In genomic region chr2:27245947-27246346, GRCm38 (mm10) we compare ENCODE assay signal across 12 mouse cellular contexts. TPM values are rescaled to one million over a fixed set of nuclear protein-coding genes. Genes with fewer than 3 reads are reported as not detected.
A peak's percentile ranks its signal among the peaks of the same experiment; 100 is the strongest.
DNase-seq lines count a peak whose midpoint lies in the region; ATAC-seq and TF ChIP-seq lines count a peak whose summit lies in the region.
"Had no signal": no experiment of that assay in that cellular context is flagged by ENCODE, and none has a peak within 500 bp of the region (broad histone marks: within the 10 kb centered on the region; RNA-seq: fewer than 3 reads in every experiment).

No protein-coding gene starts in this region.

- H3K4me1 ChIP-seq in hindbrain, postnatal 0 days (ENCODE audit: insufficient read depth, low read length): peaks cover 15% of the 10 kb centered on the region
- H3K4me1 ChIP-seq in hindbrain, embryonic 13.5 days (replicated peaks): peaks cover 13% of the 10 kb centered on the region; the same call in 1 of the 2 replicates
- peaks cover 34% of the 10 kb centered on the region for H3K4me1 ChIP-seq in lung, embryonic 15.5 days
- peaks cover 9% of the 10 kb centered on the region; the same call in 1 of the 2 replicates for H3K4me1 ChIP-seq in liver, embryonic 12.5 days
- no peaks in the 10 kb centered on the region; the same call in none of the 2 replicates for H3K4me1 ChIP-seq in stomach, postnatal 0 days (replicated peaks; ENCODE audit: control insufficient read depth, insufficient read depth)

- no peak for TF ChIP-seq CTCF in hindbrain, postnatal 0 days (IDR thresholded peaks at IDR 0.05; ENCODE audit: low read depth)
- no peak for TF ChIP-seq CTCF in stomach, postnatal 0 days (IDR thresholded peaks at IDR 0.05; ENCODE audit: low read depth)

- no peak overlapping the region for H3K9ac ChIP-seq in hindbrain, postnatal 0 days (replicated peaks; ENCODE audit: low read length)
- no peak overlapping the region for H3K9ac ChIP-seq in hindbrain, embryonic 13.5 days
- H3K9ac ChIP-seq in lung, embryonic 15.5 days: peak overlapping the region; percentile 20; the same call in 1 of the 2 replicates
- peak overlapping the region; percentile 27; the same call in 1 of the 2 replicates for H3K9ac ChIP-seq in liver, embryonic 12.5 days
- peak overlapping the region; percentile 0; the same call in 1 of the 2 replicates for H3K9ac ChIP-seq in stomach, postnatal 0 days (ENCODE audit: low read length)

- 57% methylated on average over 7 of the region's 7 CpGs for WGBS in hindbrain, postnatal 0 days
- WGBS in hindbrain, embryonic 13.5 days: 66% methylated on average over 7 of the region's 7 CpGs
- WGBS in lung, embryonic 15.5 days: 61% methylated on average over 7 of the region's 7 CpGs
- 44% methylated on average over 7 of the region's 7 CpGs for WGBS in liver, embryonic 12.5 days (ENCODE audit: insufficient replicate concordance)
- 58% methylated on average over 7 of the region's 7 CpGs for WGBS in stomach, postnatal 0 days

- no peak overlapping the region for H3K4me3 ChIP-seq in hindbrain, postnatal 0 days (ENCODE audit: low read length)
- H3K4me3 ChIP-seq in hindbrain, embryonic 13.5 days: no peak overlapping the region
- H3K4me3 ChIP-seq in lung, embryonic 15.5 days: no peak overlapping the region
- peak overlapping the region; percentile 4 for H3K4me3 ChIP-seq in liver, embryonic 12.5 days
- no peak overlapping the region for H3K4me3 ChIP-seq in stomach, postnatal 0 days (ENCODE audit: low read depth, low read length)
- H3K4me3 ChIP-seq: forebrain, embryonic 10.5 days had no signal

- no peaks in the 10 kb centered on the region for H3K36me3 ChIP-seq in hindbrain, postnatal 0 days (ENCODE audit: insufficient read depth, low read length)
- H3K36me3 ChIP-seq in hindbrain, embryonic 13.5 days: no peaks in the 10 kb centered on the region
- no peaks in the 10 kb centered on the region for H3K36me3 ChIP-seq in lung, embryonic 15.5 days
- peaks cover 9% of the 10 kb centered on the region for H3K36me3 ChIP-seq in liver, embryonic 12.5 days
- no peaks in the 10 kb centered on the region for H3K36me3 ChIP-seq in stomach, postnatal 0 days (ENCODE audit: control insufficient read depth, insufficient read depth, low read length)
- H3K36me3 ChIP-seq: forebrain, embryonic 10.5 days had no signal

- TF ChIP-seq EP300 in stomach, postnatal 0 days (optimal IDR thresholded peaks at IDR 0.05): no peak

- ATAC-seq in hindbrain, postnatal 0 days: no peak
- ATAC-seq in hindbrain, embryonic 13.5 days (ENCODE audit: low FRiP score): no peak
- no peak for ATAC-seq in lung, embryonic 15.5 days (ENCODE audit: borderline replicate concordance, extremely low read depth, low FRiP score, low TSS enrichment)
- ATAC-seq in liver, embryonic 12.5 days: no peak
- no peak for ATAC-seq in stomach, postnatal 0 days (ENCODE audit: low FRiP score, low TSS enrichment)
- ATAC-seq: CD4-positive, CD25-positive, alpha-beta regulatory T cell, adult 4 months had no signal

- H3K9me3 ChIP-seq in hindbrain, postnatal 0 days (ENCODE audit: low read length): no peaks in the 10 kb centered on the region
- no peaks in the 10 kb centered on the region for H3K9me3 ChIP-seq in hindbrain, embryonic 13.5 days
- no peaks in the 10 kb centered on the region for H3K9me3 ChIP-seq in lung, embryonic 15.5 days
- H3K9me3 ChIP-seq in liver, embryonic 12.5 days (replicated peaks): no peaks in the 10 kb centered on the region
- H3K9me3 ChIP-seq in stomach, postnatal 0 days (ENCODE audit: control insufficient read depth, low read length): no peaks in the 10 kb centered on the region
- H3K9me3 ChIP-seq: forebrain, embryonic 10.5 days had no signal

- H3K27me3 ChIP-seq in hindbrain, postnatal 0 days (ENCODE audit: insufficient read depth, low read length): no peaks in the 10 kb centered on the region
- H3K27me3 ChIP-seq in hindbrain, embryonic 13.5 days: no peaks in the 10 kb centered on the region
- H3K27me3 ChIP-seq in lung, embryonic 15.5 days: no peaks in the 10 kb centered on the region
- H3K27me3 ChIP-seq in liver, embryonic 12.5 days (replicated peaks): no peaks in the 10 kb centered on the region
- H3K27me3 ChIP-seq in stomach, postnatal 0 days (ENCODE audit: control insufficient read depth, insufficient read depth, low read length): no peaks in the 10 kb centered on the region

- no peak for DNase-seq in hindbrain, postnatal 0 days (ENCODE audit: low spot score)
- no peak for DNase-seq in lung, postnatal 14 days
- no peak for DNase-seq in stomach, postnatal 0 days (ENCODE audit: low spot score)
- DNase-seq in cerebellum, postnatal 36 days: no peak
- DNase-seq: cerebellum, adult 11-12 months; thymus, postnatal 36 days had no signal

- H3K27ac ChIP-seq in hindbrain, postnatal 0 days: no peak overlapping the region; the same call in 1 of the 2 replicates
- no peak overlapping the region for H3K27ac ChIP-seq in hindbrain, embryonic 13.5 days
- 0 out of 2 replicates have a peak overlapping the region, but pooled peaks have one; percentile 15 for H3K27ac ChIP-seq in lung, embryonic 15.5 days
- H3K27ac ChIP-seq in liver, embryonic 12.5 days: no peak overlapping the region
- no peak overlapping the region for H3K27ac ChIP-seq in stomach, postnatal 0 days (replicated peaks)
- H3K27ac ChIP-seq: forebrain, embryonic 10.5 days had no signal

- 0 out of 2 replicates have a peak overlapping the region, but pooled peaks have one; percentile 11 for H3K4me2 ChIP-seq in hindbrain, postnatal 0 days (ENCODE audit: low read depth, low read length)
- no peak overlapping the region for H3K4me2 ChIP-seq in hindbrain, embryonic 13.5 days
- H3K4me2 ChIP-seq in lung, embryonic 15.5 days: peak overlapping the region; percentile 68
- peak overlapping the region; percentile 48 for H3K4me2 ChIP-seq in liver, embryonic 12.5 days
- H3K4me2 ChIP-seq in stomach, postnatal 0 days (replicated peaks; ENCODE audit: low read depth): 0 out of 2 replicates have a peak overlapping the region, but pooled peaks have one; percentile 21

RNA-seq across cellular contexts. Expression of gene Sardh, which starts 2.2 kb away (rescaled TPM):
- 14.2 and 22.3 TPM in 2 replicates for total RNA-seq in hindbrain, postnatal 0 days (2014; rRNA removed)
- polyA plus RNA-seq in hindbrain, postnatal 0 days (2015; fragmentation: Nextera tagmentation; extraction: Ambion mirVana): 10.4 and 10.8 TPM in 2 replicates
- polyA plus RNA-seq in hindbrain, embryonic 13.5 days (2015; fragmentation: Nextera tagmentation; extraction: Ambion mirVana): 4.8 and 6.6 TPM in 2 replicates
- 25.6 and 27.9 TPM in 2 replicates for polyA plus RNA-seq in lung, embryonic 15.5 days (2015; fragmentation: Nextera tagmentation; extraction: Ambion mirVana)
- 37.6 and 41.5 TPM in 2 replicates for polyA plus RNA-seq in liver, embryonic 12.5 days (2016; fragmentation: Nextera tagmentation; extraction: Ambion mirVana)
- 7.2 and 8.9 TPM in 2 replicates for polyA plus RNA-seq in stomach, postnatal 0 days (2015; fragmentation: Nextera tagmentation; extraction: Ambion mirVana)
- total RNA-seq: monocyte, adult 5-6 weeks had no signal

Comparison
In these comparisons a context has a peak if more than half of its experiments do, and no peak if none do; other contexts are left out.
1. H3K9ac ChIP-seq: peak in lung, embryonic 15.5 days (single experiment), liver, embryonic 12.5 days (single experiment) and stomach, postnatal 0 days (single experiment); none in hindbrain, postnatal 0 days (single experiment) and hindbrain, embryonic 13.5 days (single experiment).